ENCODE assay signal across 9 mouse cellular contexts in the genomic region with DNA sequence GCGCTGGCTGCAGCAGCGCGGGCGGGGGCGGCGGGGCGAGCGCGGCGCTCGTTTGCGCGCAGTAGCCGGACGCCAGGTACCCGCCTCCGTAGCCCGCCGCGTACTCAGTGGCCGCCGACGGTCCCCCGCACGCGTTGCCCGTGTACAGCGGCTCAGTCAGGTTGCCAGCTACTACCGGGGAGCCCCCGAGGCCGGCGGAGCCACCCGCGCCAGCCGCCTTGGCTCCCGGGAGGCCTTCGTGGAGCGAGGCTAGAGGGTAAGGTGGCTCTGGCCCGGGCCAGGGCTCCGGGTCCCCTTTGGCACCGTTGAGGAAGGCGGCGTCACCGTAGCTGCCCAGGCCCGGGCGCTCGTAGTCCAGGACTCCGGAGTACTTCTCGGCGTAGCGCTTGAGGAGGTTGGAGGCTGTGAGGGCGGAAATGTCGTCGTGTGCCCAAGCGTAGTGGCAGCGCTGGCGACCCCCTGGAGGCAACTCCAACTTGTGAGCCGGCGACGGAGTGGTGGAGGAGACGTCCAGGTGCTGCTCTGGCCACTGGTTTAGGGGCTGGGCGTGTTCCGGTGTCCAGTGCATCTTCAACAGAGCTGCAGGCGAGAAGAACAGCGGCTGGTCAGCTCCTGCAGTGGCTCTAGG. TPM values are rescaled to one million over a fixed set of nuclear protein-coding genes. Genes with fewer than 3 reads are reported as not detected.
DNase-seq lines count a peak whose midpoint lies in the region; ATAC-seq and TF ChIP-seq lines count a peak whose summit lies in the region.
"Had no signal": no experiment of that assay in that cellular context is flagged by ENCODE, and none has a peak within 500 bp of the region (broad histone marks: within the 10 kb centered on the region; RNA-seq: fewer than 3 reads in every experiment).

No protein-coding gene starts in this region.

- no peak overlapping the region for H3K27ac ChIP-seq in liver, embryonic 14.5 days

- peak; percentile 20 for DNase-seq in adrenal gland, adult 2 months
- DNase-seq in adrenal gland, postnatal 14 days: no peak
- DNase-seq in right cerebral cortex, postnatal 25 days: peak; percentile 36
- DNase-seq in right cerebral cortex, postnatal 36 days (ENCODE audit: low spot score in 2 of 2): no peak
- DNase-seq in liver, embryonic 14.5 days (ENCODE audit: low read depth in 3 of 3, low spot score in 3 of 3): no peak
- DNase-seq in cerebellum, postnatal 25 days: no peak
- no peak for DNase-seq in layer of hippocampus, postnatal 10 days (ENCODE audit: low spot score in 2 of 2)

- peak overlapping the region; percentile 22; the same call in 1 of the 2 replicates for H3K4me2 ChIP-seq in liver, embryonic 14.5 days (ENCODE audit: low read depth)

- no peaks in the 10 kb centered on the region for H3K9me3 ChIP-seq in liver, embryonic 14.5 days (ENCODE audit: control insufficient read depth, low read length)

- no peaks in the 10 kb centered on the region for H3K36me3 ChIP-seq in liver, embryonic 14.5 days (replicated peaks; ENCODE audit: control insufficient read depth, insufficient read depth, low read depth)

- no peak overlapping the region for H3K9ac ChIP-seq in liver, embryonic 14.5 days (replicated peaks)

- TF ChIP-seq EP300 in liver, embryonic 14.5 days (IDR thresholded peaks at IDR 0.05; ENCODE audit: low read depth): no peak

- peaks cover 35% of the 10 kb centered on the region for H3K27me3 ChIP-seq in liver, embryonic 14.5 days (ENCODE audit: control insufficient read depth, insufficient read depth, low read length)

- no peaks in the 10 kb centered on the region for H3K4me1 ChIP-seq in liver, embryonic 14.5 days (replicated peaks; ENCODE audit: control insufficient read depth in 2 of 2, insufficient read depth in 2 of 2, low read length in 1 of 2)

- WGBS in liver, embryonic 14.5 days (ENCODE audit: insufficient replicate concordance): 11% methylated on average over 63 of the region's 65 CpGs

- H3K4me3 ChIP-seq in liver, embryonic 14.5 days (ENCODE audit: insufficient read depth in 1 of 2, low read depth in 2 of 2, low read length in 2 of 2): no peak overlapping the region

- no peak for ATAC-seq in liver, embryonic 14.5 days (ENCODE audit: insufficient read depth)
- no peak for ATAC-seq in erythroblast, adult 5-6 weeks (replicated peaks; ENCODE audit: low FRiP score, poor library complexity, severe bottlenecking)

- no peak for TF ChIP-seq CTCF in liver, embryonic 14.5 days (IDR thresholded peaks at IDR 0.05; ENCODE audit: low read depth)

RNA-seq across cellular contexts. Expression of a gene that starts 6.7 kb away (rescaled TPM):
- total RNA-seq in adrenal gland, adult 2 months (2021): under 1 TPM; 0.37 to 0.45 TPM
- 0.37 TPM in 1 of 2 replicates, not detected in the other for polyA plus RNA-seq in adrenal gland, adult 2 months (2012; rRNA removed)
- 0.49 TPM in 1 of 2 replicates, not detected in the other for total RNA-seq in adrenal gland, postnatal 14 days (2021)
- not detected in 2 replicates for polyA plus RNA-seq in liver, embryonic 14.5 days (2012; rRNA removed)
- not detected in 2 replicates for polyA plus RNA-seq in liver, embryonic 14.5 days (2014; fragmentation: Nextera tagmentation; extraction: Ambion mirVana)
- not detected for total RNA-seq in layer of hippocampus, postnatal 10 days (2021)
- not detected in 2 replicates for total RNA-seq in erythroblast, adult 5-6 weeks (2015; ENCODE audit: low replicate concordance)
- total RNA-seq in erythroblast, adult 5-6 weeks (2017; ENCODE audit: low replicate concordance): not detected in 2 replicates
- total RNA-seq: left cerebral cortex, postnatal 36 days had no signal

RNA-seq across cellular contexts. Expression of a gene that starts 24.4 kb away (rescaled TPM):
- total RNA-seq in adrenal gland, adult 2 months (2021): 1 to 10 TPM; 6.3 to 8.7 TPM
- 11.8 and 16.1 TPM in 2 replicates for polyA plus RNA-seq in adrenal gland, adult 2 months (2012; rRNA removed)
- total RNA-seq in adrenal gland, postnatal 14 days (2021): 7.9 and 8.8 TPM in 2 replicates
- polyA plus RNA-seq in liver, embryonic 14.5 days (2012; rRNA removed): 1.0 and 1.2 TPM in 2 replicates
- 0.14 and 0.28 TPM in 2 replicates for polyA plus RNA-seq in liver, embryonic 14.5 days (2014; fragmentation: Nextera tagmentation; extraction: Ambion mirVana)
- 1 to 10 TPM; 1.1 to 1.2 TPM for total RNA-seq in layer of hippocampus, postnatal 10 days (2021)
- not detected in 2 replicates for total RNA-seq in erythroblast, adult 5-6 weeks (2015; ENCODE audit: low replicate concordance)
- not detected in 2 replicates for total RNA-seq in erythroblast, adult 5-6 weeks (2017; ENCODE audit: low replicate concordance)

Comparison
In these comparisons a context has a peak if more than half of its experiments do, and no peak if none do; other contexts are left out.
1. DNase-seq: peak in adrenal gland, adult 2 months (single experiment) and right cerebral cortex, postnatal 25 days (single experiment); none in adrenal gland, postnatal 14 days (single experiment), right cerebral cortex, postnatal 36 days (0 of 2), liver, embryonic 14.5 days (0 of 3), cerebellum, postnatal 25 days (0 of 2) and layer of hippocampus, postnatal 10 days (0 of 2).